Mouse (Mus musculus): ENCODE measurements around the gene Nfib. TPM values are rescaled to one million over a fixed set of nuclear protein-coding genes. Genes with fewer than 3 reads are reported as not detected.

The Nfib gene
- total and polyA plus RNA-seq, 3 experiments, result not detected

- Histone ChIP-seq H3K4me1 (ENCODE audit: control insufficient read depth in 1 of 2, insufficient read depth in 2 of 2, low read length in 2 of 2) (no peaks in the 10 kb centered on the region), H3K27ac (ENCODE audit: control insufficient read depth, low read depth, low read length) (no peak overlapping the region), H3K9me3 (replicated peaks; ENCODE audit: insufficient read depth, low read length) (no peaks in the 10 kb centered on the region), H3K4me3 (ENCODE audit: control insufficient read depth in 1 of 2, insufficient read depth in 1 of 2, low read depth in 2 of 2, low read length in 2 of 2) (no peak overlapping the region), H3K27me3 (ENCODE audit: control insufficient read depth in 1 of 2, insufficient read depth in 2 of 2, low read length in 2 of 2) (no peaks in the 10 kb centered on the region), H3K79me2 (ENCODE audit: control insufficient read depth, insufficient read depth, low read length, poor library complexity) (no peaks in the 10 kb centered on the region), H3K36me3 (ENCODE audit: control insufficient read depth in 1 of 2, insufficient read depth in 2 of 2, low read length in 2 of 2) (no peaks in the 10 kb centered on the region), H3K9ac (ENCODE audit: control insufficient read depth, low read depth, low read length, poor library complexity, severe bottlenecking) (no peak overlapping the region)
- DNase-seq (ENCODE audit: low read depth, low spot score), result no peak
- no peak for TF ChIP-seq GABPA (IDR thresholded peaks at IDR 0.05; ENCODE audit: low read depth, low read length)
- TF ChIP-seq JUND (IDR thresholded peaks at IDR 0.05; ENCODE audit: low read depth, low read length), result no peak
- no peak for TF ChIP-seq KAT2A (conservative IDR thresholded peaks at IDR 0.05; ENCODE audit: low read depth, low read length)
- no peak for TF ChIP-seq ZKSCAN1 (IDR thresholded peaks at IDR 0.05; ENCODE audit: low read depth, low read length)
- TF ChIP-seq ETS1 (IDR thresholded peaks at IDR 0.05; ENCODE audit: low read depth, low read length), result no peak
- TF ChIP-seq CTCF (IDR thresholded peaks at IDR 0.05 in 2 of 3, conservative IDR thresholded peaks at IDR 0.05 in 1 of 3; ENCODE audit: control insufficient read depth in 1 of 3, insufficient read depth in 1 of 3, low read depth in 2 of 3, low read length in 3 of 3, poor library complexity in 1 of 3, severe bottlenecking in 1 of 3), result no peak
- no peak for TF ChIP-seq SMC3 (IDR thresholded peaks at IDR 0.05; ENCODE audit: low read depth, low read length)
- no peak for TF ChIP-seq CHD1 (IDR thresholded peaks at IDR 0.05; ENCODE audit: low read depth, low read length)
- TF ChIP-seq USF1 (IDR thresholded peaks at IDR 0.05; ENCODE audit: low read depth, low read length), result no peak
- TF ChIP-seq RAD21 (IDR thresholded peaks at IDR 0.05; ENCODE audit: low read depth, low read length), result no peak
- TF ChIP-seq UBTF (IDR thresholded peaks at IDR 0.05; ENCODE audit: borderline replicate concordance, insufficient read depth, low read depth, low read length), result no peak
- no peak for TF ChIP-seq CHD2 (IDR thresholded peaks at IDR 0.05; ENCODE audit: low read length)
- no peak for TF ChIP-seq NRF1 (IDR thresholded peaks at IDR 0.05; ENCODE audit: insufficient read depth, low read depth, low read length, poor library complexity, severe bottlenecking)
- TF ChIP-seq HCFC1 (IDR thresholded peaks at IDR 0.05; ENCODE audit: low read depth, low read length), result no peak
These were observed 71.2 kb downstream of the Nfib start for GRCm38 (mm10) chr4:82634365-82634764.

DNA sequence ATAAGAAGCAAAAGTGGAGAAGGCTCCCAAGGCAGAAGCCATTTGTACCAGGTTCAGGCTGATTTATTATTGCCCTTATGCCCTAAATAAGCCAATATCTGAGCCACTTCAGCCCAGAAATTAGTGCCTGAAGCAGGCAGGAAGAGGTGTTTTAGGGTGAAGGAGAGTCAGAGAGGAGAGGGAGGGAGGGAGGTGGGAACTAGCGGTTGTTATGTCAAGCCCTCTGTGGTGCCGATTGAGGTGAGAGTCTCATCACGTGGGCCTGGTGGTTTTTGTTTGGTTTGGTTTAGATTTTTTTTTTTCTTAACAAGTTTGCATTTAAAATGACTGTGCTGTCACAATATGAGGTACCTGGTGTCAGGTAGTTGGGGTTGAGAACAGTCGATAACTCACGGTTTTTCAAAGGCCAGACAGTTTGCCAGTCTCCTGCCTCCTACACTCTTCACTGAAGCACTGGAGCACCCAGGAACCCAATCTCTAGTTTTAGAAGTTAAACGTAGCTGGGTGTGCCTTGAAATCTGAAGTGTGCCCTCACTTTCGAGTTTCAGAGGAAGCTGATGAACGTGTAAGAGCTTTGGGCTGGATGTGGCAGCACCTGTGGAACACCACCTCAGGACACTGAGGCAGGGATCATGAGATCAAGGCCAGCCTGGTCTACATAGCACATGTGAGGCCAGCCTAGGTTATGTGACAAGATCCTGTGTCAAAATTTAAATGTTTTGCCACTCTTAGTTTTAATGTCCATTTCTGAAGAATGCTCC is 81.1 kb downstream of the Nfib start:
- Histone ChIP-seq H3K4me1 (ENCODE audit: control insufficient read depth in 1 of 2, insufficient read depth in 2 of 2, low read length in 2 of 2) (peaks cover 0 to 3% of the 10 kb centered on the region in 2 experiments; a peak in 1 of 4 replicates), H3K9me3 (replicated peaks; ENCODE audit: insufficient read depth, low read length) (no peaks in the 10 kb centered on the region), H3K4me3 (ENCODE audit: control insufficient read depth in 1 of 2, insufficient read depth in 1 of 2, low read depth in 2 of 2, low read length in 2 of 2) (no peak overlapping the region), H3K9ac (ENCODE audit: control insufficient read depth, low read depth, low read length, poor library complexity, severe bottlenecking) (no peak overlapping the region), H3K79me2 (ENCODE audit: control insufficient read depth, insufficient read depth, low read length, poor library complexity) (no peaks in the 10 kb centered on the region), H3K36me3 (ENCODE audit: control insufficient read depth in 1 of 2, insufficient read depth in 2 of 2, low read length in 2 of 2) (no peaks in the 10 kb centered on the region), H3K27me3 (ENCODE audit: control insufficient read depth in 1 of 2, insufficient read depth in 2 of 2, low read length in 2 of 2) (no peaks in the 10 kb centered on the region), H3K27ac (ENCODE audit: control insufficient read depth, low read depth, low read length) (no peak overlapping the region)
- TF ChIP-seq JUND (IDR thresholded peaks at IDR 0.05; ENCODE audit: low read depth, low read length), result no peak
- TF ChIP-seq TBP (IDR thresholded peaks at IDR 0.05; ENCODE audit: low read depth, low read length), result no peak
- DNase-seq (ENCODE audit: low read depth, low spot score), result no peak
